Mouse (Mus musculus): ENCODE results near the gene Dis3. TPM values are rescaled to one million over a fixed set of nuclear protein-coding genes. Genes with fewer than 3 reads are reported as not detected.
A peak's percentile ranks its signal among the peaks of the same experiment; 100 is the strongest.

Dis3 gene
- polyA plus RNA-seq (2015; fragmentation: Nextera tagmentation; extraction: Ambion mirVana) = 24.8 and 29.8 TPM in 2 replicates

GRCm38 (mm10) chr14:99099267-99099966 is at the start of gene Dis3, which contains the start of gene Pibf1:
Gene Dis3, minus strand, starts transcription at chr14:99099770.
Gene Pibf1, plus strand, starts transcription at chr14:99099424.
- Histone ChIP-seq H3K9me3 (replicated peaks) (no peaks in the 10 kb centered on the region), H3K27me3 (no peaks in the 10 kb centered on the region), H3K9ac (peak within 1 kb of the TSS; percentile 95), H3K4me3 (peak within 1 kb of the TSS; percentile 97), H3K36me3 (ENCODE audit: poor library complexity, severe bottlenecking) (peaks cover 49% of the 10 kb centered on the region), H3K27ac (peak within 1 kb of the TSS; percentile 70), H3K4me2 (peak within 1 kb of the TSS; percentile 83), H3K4me1 (peaks cover 18% of the 10 kb centered on the region)
- peak; percentile 100 for ATAC-seq
- WGBS = under 1% methylated on average over 72 of the region's 73 CpGs

GRCm38 (mm10) chr14:99146841-99147240 is 47.3 kb upstream of the Dis3 start:
- Histone ChIP-seq H3K27ac (no peak overlapping the region), H3K4me2 (no peak overlapping the region), H3K4me1 (peaks cover 3% of the 10 kb centered on the region; the same call in 1 of the 2 replicates), H3K9ac (no peak overlapping the region), H3K9me3 (replicated peaks) (no peaks in the 10 kb centered on the region), H3K36me3 (ENCODE audit: poor library complexity, severe bottlenecking) (peaks cover 10% of the 10 kb centered on the region), H3K4me3 (no peak overlapping the region), H3K27me3 (no peaks in the 10 kb centered on the region)
- 70% methylated on average over 1 of the region's 1 CpGs for WGBS
- no peak for ATAC-seq

- no peaks in the 10 kb centered on the region for H3K9me3 ChIP-seq (replicated peaks)
- H3K36me3 ChIP-seq (ENCODE audit: poor library complexity, severe bottlenecking) = peaks cover 13% of the 10 kb centered on the region
- WGBS = 15% methylated on average over 15 of the region's 15 CpGs
- H3K27me3 ChIP-seq = no peaks in the 10 kb centered on the region
- H3K4me2 ChIP-seq = no peak overlapping the region
- no peak overlapping the region for H3K9ac ChIP-seq
- H3K27ac ChIP-seq = no peak overlapping the region
- ATAC-seq = peak; percentile 94
- peaks cover 4% of the 10 kb centered on the region; the same call in 1 of the 2 replicates for H3K4me1 ChIP-seq
- no peak overlapping the region for H3K4me3 ChIP-seq
Observed at GRCm38 (mm10) chr14:99141786-99142633, 42.4 kb upstream of the Dis3 start.

DNA sequence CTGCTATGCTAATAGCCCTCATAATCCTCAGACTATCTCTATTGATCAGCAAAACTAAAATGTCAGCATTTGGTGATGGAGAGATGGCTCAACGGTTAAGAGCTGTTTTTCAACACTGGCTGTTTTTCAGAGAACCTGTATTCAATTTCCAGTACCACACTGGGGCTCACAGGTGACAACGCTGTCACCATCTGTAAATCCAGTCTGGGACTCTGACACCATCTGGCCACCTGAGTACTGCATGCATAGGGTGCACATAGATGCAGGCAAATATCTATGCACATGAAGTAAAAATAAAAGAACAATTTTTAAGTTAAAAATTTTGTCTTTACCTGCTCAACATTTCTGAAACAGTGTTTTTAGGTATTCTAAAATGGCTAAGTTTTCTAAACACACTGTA is 40.5 kb upstream of the Dis3 start:
- no peak for ATAC-seq
- no peak overlapping the region for H3K4me3 ChIP-seq
- no peaks in the 10 kb centered on the region for H3K27me3 ChIP-seq
- WGBS = 93% methylated on average over 2 of the region's 2 CpGs
- H3K36me3 ChIP-seq (ENCODE audit: poor library complexity, severe bottlenecking) = peaks cover 24% of the 10 kb centered on the region
- no peaks in the 10 kb centered on the region for H3K9me3 ChIP-seq (replicated peaks)
- peaks cover 4% of the 10 kb centered on the region; the same call in 1 of the 2 replicates for H3K4me1 ChIP-seq
- H3K27ac ChIP-seq = no peak overlapping the region
- no peak overlapping the region for H3K4me2 ChIP-seq
- no peak overlapping the region for H3K9ac ChIP-seq

- H3K27me3 ChIP-seq = no peaks in the 10 kb centered on the region
- no peak overlapping the region for H3K27ac ChIP-seq
- no peaks in the 10 kb centered on the region for H3K9me3 ChIP-seq (replicated peaks)
- H3K4me1 ChIP-seq = no peaks in the 10 kb centered on the region
- WGBS = 96% methylated on average over 16 of the region's 16 CpGs
- H3K9ac ChIP-seq = no peak overlapping the region
- H3K36me3 ChIP-seq (ENCODE audit: poor library complexity, severe bottlenecking) = peaks cover 28% of the 10 kb centered on the region
- H3K4me2 ChIP-seq = no peak overlapping the region
- ATAC-seq = no peak
- H3K4me3 ChIP-seq = no peak overlapping the region
Observed at GRCm38 (mm10) chr14:99136297-99136696, 36.7 kb upstream of the Dis3 start.

GRCm38 (mm10) chr14:99135761-99136160 is 36.2 kb upstream of the Dis3 start:
- no peak for ATAC-seq
- Histone ChIP-seq H3K36me3 (ENCODE audit: poor library complexity, severe bottlenecking) (peaks cover 33% of the 10 kb centered on the region), H3K27me3 (no peaks in the 10 kb centered on the region), H3K9ac (no peak overlapping the region), H3K4me3 (no peak overlapping the region), H3K4me2 (no peak overlapping the region), H3K27ac (no peak overlapping the region), H3K9me3 (replicated peaks) (no peaks in the 10 kb centered on the region), H3K4me1 (no peaks in the 10 kb centered on the region)
- WGBS = 96% methylated on average over 9 of the region's 9 CpGs

GRCm38 (mm10) chr14:99134048-99134447 is 34.5 kb upstream of the Dis3 start:
- Histone ChIP-seq H3K9ac (no peak overlapping the region), H3K27ac (no peak overlapping the region), H3K4me2 (no peak overlapping the region), H3K27me3 (no peaks in the 10 kb centered on the region), H3K36me3 (ENCODE audit: poor library complexity, severe bottlenecking) (peaks cover 29% of the 10 kb centered on the region), H3K4me3 (no peak overlapping the region), H3K4me1 (no peaks in the 10 kb centered on the region), H3K9me3 (replicated peaks) (no peaks in the 10 kb centered on the region)
- no peak for ATAC-seq
- WGBS = 98% methylated on average over 2 of the region's 2 CpGs

DNA sequence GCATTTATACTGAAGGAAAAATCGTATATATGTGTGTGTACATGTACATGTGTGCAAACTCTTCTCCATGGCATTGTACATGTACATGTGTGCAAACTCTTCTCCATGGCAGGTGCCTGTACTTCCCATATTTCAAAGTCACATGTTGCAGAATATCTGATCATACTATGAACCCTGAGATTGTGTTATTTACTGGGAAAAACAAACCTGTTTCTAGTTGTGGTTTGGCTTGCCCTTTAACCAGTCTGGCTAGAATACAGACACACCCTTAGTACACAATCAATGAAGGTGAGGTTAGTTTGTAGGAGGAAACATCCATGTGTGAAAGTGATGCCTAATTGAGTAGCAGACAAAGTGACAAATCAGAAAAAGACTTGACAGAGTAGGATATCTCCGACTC is 29.5 kb upstream of the Dis3 start:
- H3K27ac ChIP-seq = no peak overlapping the region
- 94% methylated on average over 2 of the region's 2 CpGs for WGBS
- no peaks in the 10 kb centered on the region for H3K9me3 ChIP-seq (replicated peaks)
- no peak overlapping the region for H3K9ac ChIP-seq
- no peaks in the 10 kb centered on the region for H3K4me1 ChIP-seq
- no peaks in the 10 kb centered on the region for H3K27me3 ChIP-seq
- H3K4me2 ChIP-seq = no peak overlapping the region
- H3K4me3 ChIP-seq = no peak overlapping the region
- ATAC-seq = no peak
- peaks cover 10% of the 10 kb centered on the region; the same call in 1 of the 2 replicates for H3K36me3 ChIP-seq (ENCODE audit: poor library complexity, severe bottlenecking)

GRCm38 (mm10) chr14:99127509-99127908 is 27.9 kb upstream of the Dis3 start:
- H3K4me1 ChIP-seq = no peaks in the 10 kb centered on the region
- no peak overlapping the region for H3K27ac ChIP-seq
- no peaks in the 10 kb centered on the region for H3K27me3 ChIP-seq
- ATAC-seq = no peak
- WGBS = 63% methylated on average over 1 of the region's 1 CpGs
- H3K4me2 ChIP-seq = no peak overlapping the region
- no peak overlapping the region for H3K9ac ChIP-seq
- H3K36me3 ChIP-seq (ENCODE audit: poor library complexity, severe bottlenecking) = peaks cover 16% of the 10 kb centered on the region; the same call in 1 of the 2 replicates
- no peak overlapping the region for H3K4me3 ChIP-seq
- no peaks in the 10 kb centered on the region for H3K9me3 ChIP-seq (replicated peaks)

DNA sequence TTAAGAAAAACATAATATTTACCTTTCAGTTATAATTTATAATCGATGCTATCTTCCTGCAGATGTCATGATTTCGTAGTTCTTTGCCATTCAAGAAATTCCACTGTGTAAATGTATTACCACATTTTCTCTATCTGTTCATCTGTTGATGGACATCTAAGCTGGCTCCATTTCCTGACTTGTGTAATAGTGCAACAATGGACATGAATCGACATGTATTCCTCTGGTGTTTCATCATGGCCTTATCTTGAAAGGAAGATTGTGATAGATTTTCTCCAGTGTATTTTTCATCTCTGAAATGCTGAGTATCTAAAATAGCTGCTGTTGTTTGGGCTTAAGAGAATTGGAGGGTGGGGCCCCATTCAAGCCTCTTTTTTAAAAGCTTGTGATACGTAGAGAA is 27.1 kb upstream of the Dis3 start:
- H3K9ac ChIP-seq = no peak overlapping the region
- H3K4me1 ChIP-seq = no peaks in the 10 kb centered on the region
- H3K4me2 ChIP-seq = no peak overlapping the region
- WGBS = 90% methylated on average over 4 of the region's 4 CpGs
- H3K36me3 ChIP-seq (ENCODE audit: poor library complexity, severe bottlenecking) = peaks cover 22% of the 10 kb centered on the region; the same call in 1 of the 2 replicates
- no peak overlapping the region for H3K4me3 ChIP-seq
- no peaks in the 10 kb centered on the region for H3K27me3 ChIP-seq
- no peak for ATAC-seq
- H3K27ac ChIP-seq = no peak overlapping the region
- no peaks in the 10 kb centered on the region for H3K9me3 ChIP-seq (replicated peaks)

GRCm38 (mm10) chr14:99124076-99124475 is 24.5 kb upstream of the Dis3 start:
- no peak overlapping the region for H3K4me3 ChIP-seq
- no peaks in the 10 kb centered on the region for H3K27me3 ChIP-seq
- no peak overlapping the region for H3K9ac ChIP-seq
- no peak overlapping the region for H3K4me2 ChIP-seq
- no peaks in the 10 kb centered on the region for H3K4me1 ChIP-seq
- ATAC-seq = no peak
- no peaks in the 10 kb centered on the region for H3K9me3 ChIP-seq (replicated peaks)
- peaks cover 14% of the 10 kb centered on the region; the same call in 1 of the 2 replicates for H3K36me3 ChIP-seq (ENCODE audit: poor library complexity, severe bottlenecking)
- WGBS = 90% methylated on average over 4 of the region's 4 CpGs
- H3K27ac ChIP-seq = no peak overlapping the region

All from forebrain, embryonic 13.5 days (tissue).